Mouse (Mus musculus) lung, postnatal 0 days (tissue): ENCODE measurements at regions not wholly inside any gene's neighbourhood (a gene's known extent, or its start where the extent isn't known, plus 50 kb on each side); places are given as distances from the start of the nearest gene placed in this dataset.

Experiments
- CTCF ChIP-seq: IDR thresholded peaks from 2 replicates; pipeline ENCODE4 v1.5.1; 2016; ENCODE audit warnings: antibody characterized with exemption, mild to moderate bottlenecking
- EP300 ChIP-seq: IDR thresholded peaks from 2 replicates; pipeline ENCODE4 v1.6.1; 2016; ENCODE audit warnings: antibody characterized with exemption, mild to moderate bottlenecking, control low read depth

DNA sequence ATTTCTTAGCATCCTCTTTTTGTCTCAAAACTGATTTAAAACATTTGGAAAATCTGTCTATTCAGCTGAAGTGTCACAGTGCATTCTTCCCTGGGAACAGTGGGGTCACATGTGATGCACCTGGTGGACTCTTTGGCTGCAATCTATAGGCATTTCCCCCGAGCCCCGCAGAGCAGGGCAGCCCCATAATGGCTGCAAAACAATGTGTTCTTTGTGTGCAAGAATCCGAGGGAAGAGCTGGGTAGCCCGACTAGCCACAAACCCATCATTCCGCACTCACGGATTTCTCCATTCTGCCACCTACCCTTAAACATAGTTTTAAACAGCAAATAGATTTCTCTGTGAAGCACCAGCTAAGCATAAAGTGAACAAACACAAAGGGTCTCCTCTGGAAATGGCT, 252.2 kb downstream of the Barhl2 start:
- TF ChIP-seq CTCF (no peak), EP300 (no peak)
